In genomic region chr13:102906004-102906660, GRCm38 (mm10) we compare ENCODE assay signal across 7 mouse cellular contexts.
A peak's percentile ranks its signal among the peaks of the same experiment; 100 is the strongest.
DNase-seq lines count a peak whose midpoint lies in the region; ATAC-seq lines count a peak whose summit lies in the region.

No protein-coding gene starts in this region.

- DNase-seq in adrenal gland, adult 2 months, result peak; percentile 89
- DNase-seq in embryo, embryonic 11.5 days (ENCODE audit: low read depth, low spot score), result peak; percentile 72
- peak; percentile 45 to 51 for DNase-seq in gastrocnemius, postnatal 36 days
- DNase-seq in left cerebral cortex, postnatal 14 days (ENCODE audit: low spot score in 2 of 2), result peak; percentile 76 to 88
- peak; percentile 92 for DNase-seq in mesoderm, embryonic 11.5 days (ENCODE audit: low read depth, low spot score)
- peak; percentile 67 to 80 for DNase-seq in right cerebral cortex, postnatal 36 days (ENCODE audit: low spot score in 2 of 2)

- intact Hi-C loops in gastrocnemius, postnatal 36 days (cut with DNase I), result loop anchor here (5.0 kb wide), 1 partner anchor 206 kb away; no protein-coding TSS in a partner anchor
- intact Hi-C loops in left cerebral cortex, postnatal 14 days (cut with DNase I), result no loop called here

- H3K27me3 ChIP-seq in intestine, embryonic 15.5 days (replicated peaks), result no peaks in the 10 kb centered on the region

- H3K4me1 ChIP-seq in intestine, embryonic 15.5 days (replicated peaks), result peaks cover 8% of the 10 kb centered on the region; the same call in 1 of the 2 replicates

- H3K4me2 ChIP-seq in intestine, embryonic 15.5 days (replicated peaks), result peak overlapping the region; percentile 81

- under 1% methylated on average over 16 of the region's 16 CpGs for WGBS in intestine, embryonic 15.5 days

- no peaks in the 10 kb centered on the region for H3K36me3 ChIP-seq in intestine, embryonic 15.5 days

- no peaks in the 10 kb centered on the region for H3K9me3 ChIP-seq in intestine, embryonic 15.5 days

- peak; percentile 96 for ATAC-seq in intestine, embryonic 15.5 days

- peak overlapping the region; percentile 57 for H3K4me3 ChIP-seq in intestine, embryonic 15.5 days (replicated peaks)

- H3K9ac ChIP-seq in intestine, embryonic 15.5 days, result peak overlapping the region; percentile 69

- peak overlapping the region; percentile 90 for H3K27ac ChIP-seq in intestine, embryonic 15.5 days

Comparison
In these comparisons a context has a peak if more than half of its experiments do, and no peak if none do; other contexts are left out.
1. Peak in every context shown above with its lines: DNase-seq, ATAC-seq, H3K4me3 ChIP-seq and H3K27ac ChIP-seq.